ENCODE assay signal across 21 mouse cellular contexts in genomic region chr1:44567431-44567830, GRCm38 (mm10).
"Had no signal": no experiment of that assay in that cellular context is flagged by ENCODE, and none has a peak within 500 bp of the region (broad histone marks: within the 10 kb centered on the region; RNA-seq: fewer than 3 reads in every experiment).

No protein-coding gene starts in this region.

- ATAC-seq: intestine, postnatal 0 days; liver, postnatal 0 days; midbrain, embryonic 16.5 days had no signal

- H3K27me3 ChIP-seq: kidney, embryonic 15.5 days; limb, embryonic 12.5 days; limb, embryonic 15.5 days; midbrain, embryonic 12.5 days; neural tube, embryonic 13.5 days had no signal

- H3K4me1 ChIP-seq: limb, embryonic 15.5 days; midbrain, embryonic 12.5 days; neural tube, embryonic 13.5 days had no signal

- H3K9me3 ChIP-seq: kidney, embryonic 15.5 days; limb, embryonic 12.5 days; limb, embryonic 15.5 days; midbrain, embryonic 12.5 days; neural tube, embryonic 13.5 days had no signal

- H3K9ac ChIP-seq: kidney, embryonic 15.5 days; limb, embryonic 12.5 days; limb, embryonic 15.5 days; liver, embryonic 14.5 days; liver, postnatal 0 days; lung, embryonic 14.5 days; midbrain, embryonic 12.5 days; neural tube, embryonic 13.5 days had no signal

- H3K4me3 ChIP-seq: kidney, embryonic 15.5 days; limb, embryonic 12.5 days; limb, embryonic 15.5 days; midbrain, embryonic 12.5 days; myocyte; neural tube, embryonic 13.5 days had no signal

- H3K27ac ChIP-seq: kidney, embryonic 15.5 days; limb, embryonic 12.5 days; limb, embryonic 15.5 days; liver, embryonic 14.5 days; midbrain, embryonic 12.5 days; neural tube, embryonic 13.5 days had no signal

- H3K4me2 ChIP-seq: kidney, embryonic 15.5 days; limb, embryonic 12.5 days; limb, embryonic 15.5 days; liver, embryonic 11.5 days; lung, embryonic 14.5 days; midbrain, embryonic 12.5 days; neural tube, embryonic 13.5 days had no signal

- H3K36me3 ChIP-seq: kidney, embryonic 15.5 days; limb, embryonic 15.5 days; midbrain, embryonic 12.5 days; neural tube, embryonic 13.5 days had no signal

- DNase-seq: kidney, postnatal 14 days; kidney, postnatal 4 days; left cerebral cortex, postnatal 4 days; liver, postnatal 0 days; lung, embryonic 14.5 days; lung, postnatal 10 days; lung, postnatal 4 days; right cerebral cortex, postnatal 25 days; spleen, adult 18-20 months; thymus, adult 2 months; thymus, postnatal 25 days had no signal
